Mouse (Mus musculus) heart, embryonic 14.5 days (tissue): ENCODE measurements around the gene Tshz2. TPM values are rescaled to one million over a fixed set of nuclear protein-coding genes. Genes with fewer than 3 reads are reported as not detected.
"Not testable (repeated sequence)": the region's sequence is repeated elsewhere in the genome, so short reads cannot be mapped to it uniquely, and the experiment has no call there.

Experiments
- ATAC-seq: fragments of 200-750 bp; cut with Nextera tagmentation; 2 replicates; pipeline ENCODE4 v1.8.0; 2017; ENCODE audit warnings: low read depth, moderate TSS enrichment; ENCODE audit not compliant: insufficient number of reproducible peaks, insufficient read depth, low FRiP score
- H3K27ac ChIP-seq, 2 experiments: fragments of 200-500 bp in 1 of 2; fragments of 300-500 bp in 1 of 2; sonication (generic) in 1 of 2; replicated peaks in 1 of 2; 2 replicates each; pipeline ENCODE4 v1.5.1; 2012 to 2014; ENCODE audit warnings: low read depth in 2 of 2, low read length in 2 of 2, control low read depth in 1 of 2, mild to moderate bottlenecking in 1 of 2, mixed read lengths in 1 of 2; ENCODE audit not compliant: control insufficient read depth in 1 of 2, insufficient read depth in 1 of 2
- H3K27me3 ChIP-seq: fragments of 300-500 bp; sonication (generic); 2 replicates; pipeline ENCODE4 v1.6.1; 2014; ENCODE audit warnings: mild to moderate bottlenecking, low read length, control low read depth; ENCODE audit not compliant: control insufficient read depth, insufficient read depth
- H3K36me3 ChIP-seq: fragments of 300-500 bp; sonication (generic); 2 replicates; pipeline ENCODE4 v1.6.1; 2014; ENCODE audit warnings: mild to moderate bottlenecking, control low read depth, low read length, mixed read lengths; ENCODE audit not compliant: control insufficient read depth, insufficient read depth
- H3K4me1 ChIP-seq, 2 experiments: fragments of 200-500 bp in 1 of 2; fragments of 300-500 bp in 1 of 2; sonication (generic) in 1 of 2; 2 replicates each; pipeline ENCODE4 v1.6.1; 2012 to 2014; ENCODE audit warnings: low read length in 2 of 2, control low read depth in 1 of 2, mixed read lengths in 1 of 2; ENCODE audit not compliant: control insufficient read depth in 2 of 2, insufficient read depth in 2 of 2
- H3K4me2 ChIP-seq: fragments of 300-500 bp; sonication (generic); 2 replicates; pipeline ENCODE4 v1.6.1; 2014; ENCODE audit warnings: mild to moderate bottlenecking, low read length
- H3K4me3 ChIP-seq, 2 experiments: fragments of 200-500 bp in 1 of 2; fragments of 300-500 bp in 1 of 2; sonication (generic) in 1 of 2; 2 replicates each; pipeline ENCODE4 v1.5.1; 2012 to 2014; ENCODE audit warnings: low read length in 2 of 2, mild to moderate bottlenecking in 2 of 2, control low read depth in 1 of 2, low read depth in 1 of 2, moderate library complexity in 1 of 2; ENCODE audit not compliant: control insufficient read depth in 1 of 2, insufficient read depth in 1 of 2
- H3K9ac ChIP-seq: fragments of 300-500 bp; sonication (generic); 2 replicates; pipeline ENCODE4 v1.6.1; 2014; ENCODE audit warnings: mild to moderate bottlenecking, low read length
- H3K9me3 ChIP-seq: fragments of 300-500 bp; sonication (generic); 2 replicates; pipeline ENCODE4 v1.6.1; 2016; ENCODE audit warnings: low read length, control low read depth; ENCODE audit not compliant: control insufficient read depth
- WGBS: fragments of 180-500 bp; shearing (Covaris S2); extraction: QIAGEN DNeasy Blood & Tissue Kit; methylation state at CpG from one replicate; pipeline ENCODE4 v1.1.7; 2014; 5-methylcytosine and 5-hydroxymethylcytosine counted together
- polyA plus RNA-seq: library from polyadenylated mRNA; unstranded; fragments of >200 nt; fragmentation: Nextera tagmentation; extraction: Ambion mirVana; gene quantifications from 2 replicates; pipeline ENCODE4 v1.2.1, GENCODE M21; 2014

The Tshz2 gene
- polyA plus RNA-seq, 1 experiment from 2014 or later: 3.4 TPM

- Histone ChIP-seq H3K36me3 (no peaks in the 10 kb centered on the region), H3K4me3 (no peak overlapping the region), H3K4me2 (no peak overlapping the region), H3K9me3 (no peaks in the 10 kb centered on the region), H3K27me3 (0 out of 2 replicates have a peak, but pooled peaks cover 4% of the 10 kb centered on the region), H3K27ac (no peak overlapping the region), H3K9ac (no peak overlapping the region), H3K4me1 (peaks cover 0 to 6% of the 10 kb centered on the region in 2 experiments; a peak in 1 of 4 replicates)
- no peak for ATAC-seq
- WGBS: 24% methylated on average over 2 of the region's 2 CpGs
Observed at GRCm38 (mm10) chr2:169777764-169778163, 145.0 kb downstream of the Tshz2 start.

- 82% methylated on average over 6 of the region's 6 CpGs for WGBS
Observed at GRCm38 (mm10) chr2:169778740-169779345, 146.0 kb downstream of the Tshz2 start.

GRCm38 (mm10) chr2:169781671-169782070 is 148.9 kb downstream of the Tshz2 start:
- not testable (repeated sequence) for H3K9ac ChIP-seq, H3K4me3 ChIP-seq, H3K27me3 ChIP-seq, H3K36me3 ChIP-seq, H3K27ac ChIP-seq, H3K9me3 ChIP-seq, H3K4me2 ChIP-seq, ATAC-seq
- peaks cover 9 to 17% of the 10 kb centered on the region in 2 experiments for H3K4me1 ChIP-seq

More at GRCm38 (mm10) chr2:169778740-169779345, 146.0 kb downstream of the Tshz2 start:
- Histone ChIP-seq H3K36me3 (no peaks in the 10 kb centered on the region), H3K4me1 (peaks cover 7 to 13% of the 10 kb centered on the region in 2 experiments; a peak in 2 of 4 replicates), H3K27ac (no peak overlapping the region), H3K9ac (no peak overlapping the region), H3K4me2 (no peak overlapping the region), H3K4me3 (no peak overlapping the region), H3K27me3 (0 out of 2 replicates have a peak, but pooled peaks cover 4% of the 10 kb centered on the region), H3K9me3 (no peaks in the 10 kb centered on the region)
- no peak for ATAC-seq

GRCm38 (mm10) chr2:169782874-169783680 is 150.3 kb downstream of the Tshz2 start:
- Histone ChIP-seq H3K9me3 (no peaks in the 10 kb centered on the region), H3K27ac (no peak overlapping the region), H3K4me1 (peaks cover 14 to 17% of the 10 kb centered on the region in 2 experiments), H3K9ac (no peak overlapping the region), H3K4me3 (no peak overlapping the region), H3K27me3 (peaks cover 4% of the 10 kb centered on the region), H3K4me2 (no peak overlapping the region), H3K36me3 (no peaks in the 10 kb centered on the region)
- 33% methylated on average over 26 of the region's 26 CpGs for WGBS
- no peak for ATAC-seq

- no peak overlapping the region for H3K27ac ChIP-seq
- 14% methylated on average over 2 of the region's 2 CpGs for WGBS
- H3K4me3 ChIP-seq: no peak overlapping the region
- peaks cover 14 to 17% of the 10 kb centered on the region in 2 experiments for H3K4me1 ChIP-seq
- H3K36me3 ChIP-seq: no peaks in the 10 kb centered on the region
- H3K4me2 ChIP-seq: no peak overlapping the region
- ATAC-seq: no peak
- H3K27me3 ChIP-seq: peaks cover 4% of the 10 kb centered on the region
- H3K9ac ChIP-seq: no peak overlapping the region
- no peaks in the 10 kb centered on the region for H3K9me3 ChIP-seq
Observed at GRCm38 (mm10) chr2:169783681-169784033, 150.8 kb downstream of the Tshz2 start.

GRCm38 (mm10) chr2:169787381-169787780 is 154.6 kb downstream of the Tshz2 start:
- Histone ChIP-seq H3K4me3 (no peak overlapping the region), H3K36me3 (no peaks in the 10 kb centered on the region), H3K27me3 (no peaks in the 10 kb centered on the region; the same call in none of the 2 replicates), H3K9me3 (no peaks in the 10 kb centered on the region), H3K27ac (no peak overlapping the region), H3K4me2 (no peak overlapping the region), H3K4me1 (peaks cover 19 to 29% of the 10 kb centered on the region in 2 experiments), H3K9ac (no peak overlapping the region)
- no peak for ATAC-seq
- WGBS: 73% methylated on average over 5 of the region's 5 CpGs

- 59% methylated on average over 11 of the region's 11 CpGs for WGBS
- H3K4me3 ChIP-seq: no peak overlapping the region
- H3K9ac ChIP-seq: no peak overlapping the region
- ATAC-seq: no peak
- peaks cover 19 to 27% of the 10 kb centered on the region in 2 experiments for H3K4me1 ChIP-seq
- H3K36me3 ChIP-seq: no peaks in the 10 kb centered on the region
- no peaks in the 10 kb centered on the region; the same call in none of the 2 replicates for H3K27me3 ChIP-seq
- no peak overlapping the region for H3K4me2 ChIP-seq
- no peak overlapping the region for H3K27ac ChIP-seq
- H3K9me3 ChIP-seq: no peaks in the 10 kb centered on the region
Observed at GRCm38 (mm10) chr2:169787906-169788305, 155.1 kb downstream of the Tshz2 start.
